Mouse (Mus musculus): ENCODE measurements around the gene Ebf1. TPM values are rescaled to one million over a fixed set of nuclear protein-coding genes. Genes with fewer than 3 reads are reported as not detected.

The Ebf1 gene
- polyA plus RNA-seq, 1 experiment, result not detected

GRCm38 (mm10) chr11:44728271-44728670 lies 111.2 kb downstream of the Ebf1 start:
- no peaks in the 10 kb centered on the region for H3K4me1 ChIP-seq (ENCODE audit: control insufficient read depth, insufficient read depth, low read length)
- no peak for TF ChIP-seq CTCF (IDR thresholded peaks at IDR 0.05; ENCODE audit: insufficient read depth, low read depth, low read length)
- no peak for TF ChIP-seq POLR2A (IDR thresholded peaks at IDR 0.05; ENCODE audit: insufficient read depth, low read depth, low read length)
- 89% methylated on average over 2 of the region's 2 CpGs for WGBS
- no peak overlapping the region for H3K4me3 ChIP-seq (ENCODE audit: insufficient read depth, low read depth, low read length)
- H3K27ac ChIP-seq (ENCODE audit: insufficient read depth, low read depth, low read length), result no peak overlapping the region

GRCm38 (mm10) chr11:44729931-44730330 lies 112.8 kb downstream of the Ebf1 start:
- TF ChIP-seq POLR2A (IDR thresholded peaks at IDR 0.05; ENCODE audit: insufficient read depth, low read depth, low read length) (no peak), CTCF (IDR thresholded peaks at IDR 0.05; ENCODE audit: insufficient read depth, low read depth, low read length) (no peak)
- 83% methylated on average over 4 of the region's 4 CpGs for WGBS
- Histone ChIP-seq H3K4me3 (ENCODE audit: insufficient read depth, low read depth, low read length) (no peak overlapping the region), H3K4me1 (ENCODE audit: control insufficient read depth, insufficient read depth, low read length) (no peaks in the 10 kb centered on the region), H3K27ac (ENCODE audit: insufficient read depth, low read depth, low read length) (no peak overlapping the region)

GRCm38 (mm10) chr11:44731763-44732162 lies 114.6 kb downstream of the Ebf1 start:
- H3K4me1 ChIP-seq (ENCODE audit: control insufficient read depth, insufficient read depth, low read length), result no peaks in the 10 kb centered on the region
- no peak overlapping the region for H3K4me3 ChIP-seq (ENCODE audit: insufficient read depth, low read depth, low read length)
- H3K27ac ChIP-seq (ENCODE audit: insufficient read depth, low read depth, low read length), result no peak overlapping the region
- WGBS, result 78% methylated on average over 2 of the region's 2 CpGs
- TF ChIP-seq CTCF (IDR thresholded peaks at IDR 0.05; ENCODE audit: insufficient read depth, low read depth, low read length) (no peak), POLR2A (IDR thresholded peaks at IDR 0.05; ENCODE audit: insufficient read depth, low read depth, low read length) (no peak)

- TF ChIP-seq CTCF (IDR thresholded peaks at IDR 0.05; ENCODE audit: insufficient read depth, low read depth, low read length) (no peak), POLR2A (IDR thresholded peaks at IDR 0.05; ENCODE audit: insufficient read depth, low read depth, low read length) (no peak)
- WGBS, result 77% methylated on average over 2 of the region's 2 CpGs
- Histone ChIP-seq H3K27ac (ENCODE audit: insufficient read depth, low read depth, low read length) (no peak overlapping the region), H3K4me1 (ENCODE audit: control insufficient read depth, insufficient read depth, low read length) (no peaks in the 10 kb centered on the region), H3K4me3 (ENCODE audit: insufficient read depth, low read depth, low read length) (no peak overlapping the region)
Observed at GRCm38 (mm10) chr11:44733276-44733675, 116.2 kb downstream of the Ebf1 start.

GRCm38 (mm10) chr11:44738046-44738445 lies 120.9 kb downstream of the Ebf1 start:
- H3K4me3 ChIP-seq (ENCODE audit: insufficient read depth, low read depth, low read length), result no peak overlapping the region
- H3K27ac ChIP-seq (ENCODE audit: insufficient read depth, low read depth, low read length), result no peak overlapping the region
- H3K4me1 ChIP-seq (ENCODE audit: control insufficient read depth, insufficient read depth, low read length), result peaks cover 2% of the 10 kb centered on the region
- 97% methylated on average over 5 of the region's 5 CpGs for WGBS
- TF ChIP-seq POLR2A (IDR thresholded peaks at IDR 0.05; ENCODE audit: insufficient read depth, low read depth, low read length), result no peak
- TF ChIP-seq CTCF (IDR thresholded peaks at IDR 0.05; ENCODE audit: insufficient read depth, low read depth, low read length), result no peak

GRCm38 (mm10) chr11:44738820-44739219 lies 121.7 kb downstream of the Ebf1 start:
- Histone ChIP-seq H3K4me3 (ENCODE audit: insufficient read depth, low read depth, low read length) (no peak overlapping the region), H3K27ac (ENCODE audit: insufficient read depth, low read depth, low read length) (no peak overlapping the region), H3K4me1 (ENCODE audit: control insufficient read depth, insufficient read depth, low read length) (peaks cover 2% of the 10 kb centered on the region)
- TF ChIP-seq CTCF (IDR thresholded peaks at IDR 0.05; ENCODE audit: insufficient read depth, low read depth, low read length), result no peak
- TF ChIP-seq POLR2A (IDR thresholded peaks at IDR 0.05; ENCODE audit: insufficient read depth, low read depth, low read length), result no peak
- WGBS, result 37% methylated on average over 10 of the region's 10 CpGs

- TF ChIP-seq POLR2A (IDR thresholded peaks at IDR 0.05; ENCODE audit: insufficient read depth, low read depth, low read length), result no peak
- Histone ChIP-seq H3K4me3 (ENCODE audit: insufficient read depth, low read depth, low read length) (no peak overlapping the region), H3K27ac (ENCODE audit: insufficient read depth, low read depth, low read length) (no peak overlapping the region), H3K4me1 (ENCODE audit: control insufficient read depth, insufficient read depth, low read length) (peaks cover 2% of the 10 kb centered on the region)
- 30% methylated on average over 6 of the region's 6 CpGs for WGBS
Observed at GRCm38 (mm10) chr11:44740278-44741041, 123.3 kb downstream of the Ebf1 start.

GRCm38 (mm10) chr11:44741042-44741491 lies 124.0 kb downstream of the Ebf1 start:
- Histone ChIP-seq H3K4me3 (ENCODE audit: insufficient read depth, low read depth, low read length) (no peak overlapping the region), H3K27ac (ENCODE audit: insufficient read depth, low read depth, low read length) (no peak overlapping the region), H3K4me1 (ENCODE audit: control insufficient read depth, insufficient read depth, low read length) (peaks cover 2% of the 10 kb centered on the region)
- 51% methylated on average over 20 of the region's 20 CpGs for WGBS
- TF ChIP-seq CTCF (IDR thresholded peaks at IDR 0.05; ENCODE audit: insufficient read depth, low read depth, low read length), result no peak

- Histone ChIP-seq H3K27ac (ENCODE audit: insufficient read depth, low read depth, low read length) (no peak overlapping the region), H3K4me1 (ENCODE audit: control insufficient read depth, insufficient read depth, low read length) (peaks cover 5% of the 10 kb centered on the region), H3K4me3 (ENCODE audit: insufficient read depth, low read depth, low read length) (no peak overlapping the region)
- TF ChIP-seq CTCF (IDR thresholded peaks at IDR 0.05; ENCODE audit: insufficient read depth, low read depth, low read length), result no peak
- TF ChIP-seq POLR2A (IDR thresholded peaks at IDR 0.05; ENCODE audit: insufficient read depth, low read depth, low read length), result no peak
- 76% methylated on average over 7 of the region's 7 CpGs for WGBS
Observed at GRCm38 (mm10) chr11:44744446-44744845, 127.3 kb downstream of the Ebf1 start.

Measured in olfactory bulb, adult 2 months (tissue).